Mouse (Mus musculus) stomach, postnatal 0 days (tissue): ENCODE measurements around the gene Slc4a1. TPM values are rescaled to one million over a fixed set of nuclear protein-coding genes. Genes with fewer than 3 reads are reported as not detected.

Experiments
- ATAC-seq: fragments of 200-750 bp; cut with Nextera tagmentation; 2 replicates; pipeline ENCODE4 v1.8.0; 2017; ENCODE audit not compliant: low FRiP score, low TSS enrichment
- DNase-seq: peaks from one replicate; pipeline ENCODE4 v3.0.0-alpha.2; 2016; ENCODE audit warnings: low spot score
- H3K27ac ChIP-seq: fragments of 300-500 bp; sonication (generic); replicated peaks from 2 replicates; pipeline ENCODE4 v1.5.1; 2014; ENCODE audit warnings: mild to moderate bottlenecking, control low read depth
- H3K27me3 ChIP-seq: fragments of 300-500 bp; sonication (generic); 2 replicates; pipeline ENCODE4 v1.6.1; 2014; ENCODE audit warnings: low read length; ENCODE audit not compliant: control insufficient read depth, insufficient read depth
- H3K36me3 ChIP-seq: fragments of 300-500 bp; sonication (generic); 2 replicates; pipeline ENCODE4 v1.6.1; 2014; ENCODE audit warnings: low read length, mixed read lengths; ENCODE audit not compliant: control insufficient read depth, insufficient read depth
- H3K4me1 ChIP-seq: fragments of 300-500 bp; sonication (generic); replicated peaks from 2 replicates; pipeline ENCODE4 v1.6.1; 2014; ENCODE audit warnings: antibody characterized with exemption; ENCODE audit not compliant: control insufficient read depth, insufficient read depth
- H3K4me2 ChIP-seq: fragments of 300-500 bp; sonication (generic); replicated peaks from 2 replicates; pipeline ENCODE4 v1.6.1; 2014; ENCODE audit warnings: low read depth, mild to moderate bottlenecking, control low read depth, moderate library complexity
- H3K4me3 ChIP-seq: fragments of 300-500 bp; sonication (generic); 2 replicates; pipeline ENCODE4 v1.5.1; 2014; ENCODE audit warnings: low read depth, low read length, control low read depth
- H3K9ac ChIP-seq: fragments of 300-500 bp; sonication (generic); 2 replicates; pipeline ENCODE4 v1.6.1; 2014; ENCODE audit warnings: mild to moderate bottlenecking, low read length, control low read depth, mixed read lengths
- H3K9me3 ChIP-seq: fragments of 300-500 bp; sonication (generic); 2 replicates; pipeline ENCODE4 v1.6.1; 2016; ENCODE audit warnings: low read length; ENCODE audit not compliant: control insufficient read depth
- CTCF ChIP-seq: IDR thresholded peaks from 2 replicates; pipeline ENCODE4 v1.5.1; 2016; ENCODE audit warnings: antibody characterized with exemption, low read depth, mild to moderate bottlenecking, moderate library complexity
- EP300 ChIP-seq: optimal IDR thresholded peaks from 2 replicates; pipeline ENCODE3; 2016; ENCODE audit warnings: antibody characterized with exemption
- WGBS: fragments of 180-500 bp; shearing (Covaris S2); extraction: QIAGEN DNeasy Blood & Tissue Kit; methylation state at CpG from one replicate; pipeline ENCODE4 v1.1.7; 2014; 5-methylcytosine and 5-hydroxymethylcytosine counted together
- polyA plus RNA-seq: library from polyadenylated mRNA; unstranded; fragments of >200 nt; fragmentation: Nextera tagmentation; extraction: Ambion mirVana; gene quantifications from 2 replicates; pipeline ENCODE4 v1.2.1, GENCODE M21; 2015

Slc4a1 gene
- polyA plus RNA-seq, 1 experiment from 2014 or later = 0.72 TPM

- H3K4me1 ChIP-seq = peaks cover 6% of the 10 kb centered on the region; the same call in 1 of the 2 replicates
- TF ChIP-seq EP300 (no peak), CTCF (no peak)
- H3K4me3 ChIP-seq = no peak overlapping the region
- no peak for ATAC-seq
- H3K9ac ChIP-seq = no peak overlapping the region
- no peak for DNase-seq
- no peaks in the 10 kb centered on the region for H3K36me3 ChIP-seq
- no peaks in the 10 kb centered on the region for H3K9me3 ChIP-seq
- no peak overlapping the region for H3K27ac ChIP-seq
- WGBS = 54% methylated on average over 6 of the region's 6 CpGs
- H3K27me3 ChIP-seq = 0 out of 2 replicates have a peak, but pooled peaks cover 5% of the 10 kb centered on the region
- H3K4me2 ChIP-seq = no peak overlapping the region
These were observed 30.3 kb upstream of the Slc4a1 start for GRCm38 (mm10) chr11:102396263-102396662.

- ATAC-seq = no peak
- 27% methylated on average over 5 of the region's 5 CpGs for WGBS
These were observed 29.2 kb upstream of the Slc4a1 start for GRCm38 (mm10) chr11:102395250-102395649.

GRCm38 (mm10) chr11:102394421-102395124, 28.6 kb upstream of the Slc4a1 start:
- H3K9me3 ChIP-seq = no peaks in the 10 kb centered on the region
- no peak overlapping the region for H3K4me2 ChIP-seq
- TF ChIP-seq CTCF (no peak), EP300 (no peak)
- H3K27ac ChIP-seq = no peak overlapping the region
- H3K36me3 ChIP-seq = no peaks in the 10 kb centered on the region
- 0 out of 2 replicates have a peak, but pooled peaks cover 3% of the 10 kb centered on the region for H3K27me3 ChIP-seq
- no peak for ATAC-seq
- H3K4me3 ChIP-seq = no peak overlapping the region
- H3K9ac ChIP-seq = no peak overlapping the region
- WGBS = 67% methylated on average over 9 of the region's 9 CpGs
- peaks cover 6% of the 10 kb centered on the region; the same call in 1 of the 2 replicates for H3K4me1 ChIP-seq
- no peak for DNase-seq

More at GRCm38 (mm10) chr11:102395250-102395649, 29.2 kb upstream of the Slc4a1 start:
- Histone ChIP-seq H3K9me3 (no peaks in the 10 kb centered on the region), H3K4me3 (no peak overlapping the region), H3K27me3 (0 out of 2 replicates have a peak, but pooled peaks cover 5% of the 10 kb centered on the region), H3K36me3 (no peaks in the 10 kb centered on the region), H3K4me2 (no peak overlapping the region), H3K27ac (no peak overlapping the region), H3K4me1 (peaks cover 6% of the 10 kb centered on the region; the same call in 1 of the 2 replicates), H3K9ac (no peak overlapping the region)
- no peak for DNase-seq
- TF ChIP-seq EP300 (no peak), CTCF (no peak)

GRCm38 (mm10) chr11:102393719-102394420, 27.9 kb upstream of the Slc4a1 start:
- TF ChIP-seq EP300 (no peak), CTCF (no peak)
- Histone ChIP-seq H3K4me1 (peaks cover 6% of the 10 kb centered on the region; the same call in 1 of the 2 replicates), H3K9ac (peak overlapping the region; percentile 47), H3K4me3 (peak overlapping the region; percentile 36), H3K9me3 (no peaks in the 10 kb centered on the region), H3K27me3 (no peaks in the 10 kb centered on the region), H3K36me3 (no peaks in the 10 kb centered on the region), H3K4me2 (peak overlapping the region; percentile 69), H3K27ac (0 out of 2 replicates have a peak overlapping the region, but pooled peaks have one; percentile 20)
- WGBS = 10% methylated on average over 17 of the region's 17 CpGs
- no peak for ATAC-seq
- no peak for DNase-seq

- H3K9me3 ChIP-seq = no peaks in the 10 kb centered on the region
- ATAC-seq = peak; percentile 58
- H3K27me3 ChIP-seq = no peaks in the 10 kb centered on the region
- no peak for TF ChIP-seq EP300
- TF ChIP-seq CTCF = peak; percentile 25; the same call in 1 of the 2 replicates
- peaks cover 6% of the 10 kb centered on the region; the same call in 1 of the 2 replicates for H3K4me1 ChIP-seq
- DNase-seq = peak; percentile 86
- H3K27ac ChIP-seq = 0 out of 2 replicates have a peak within 1 kb of the TSS, but pooled peaks have one; percentile 20
- peak within 1 kb of the TSS; percentile 36 for H3K4me3 ChIP-seq
- no peaks in the 10 kb centered on the region for H3K36me3 ChIP-seq
- H3K4me2 ChIP-seq = peak within 1 kb of the TSS; percentile 69
- 1% methylated on average over 34 of the region's 34 CpGs for WGBS
- peak within 1 kb of the TSS; percentile 47 for H3K9ac ChIP-seq
These were observed 27.2 kb upstream of the Slc4a1 start, which contains the start of gene Rundc3a for GRCm38 (mm10) chr11:102393238-102393634. Gene Rundc3a (plus strand): TSS chr11:102393403.
